In genomic region chr5:145098340-145098821, GRCm38 (mm10) we compare ENCODE assay signal across 33 mouse cellular contexts. TPM values are rescaled to one million over a fixed set of nuclear protein-coding genes. Genes with fewer than 3 reads are reported as not detected.
DNase-seq lines count a peak whose midpoint lies in the region; ATAC-seq and TF ChIP-seq lines count a peak whose summit lies in the region.
"Had no signal": no experiment of that assay in that cellular context is flagged by ENCODE, and none has a peak within 500 bp of the region (broad histone marks: within the 10 kb centered on the region; RNA-seq: fewer than 3 reads in every experiment).

No protein-coding gene starts in this region.

- peak; percentile 90 for ATAC-seq in G1E (ENCODE audit: extremely low read depth, insufficient number of reproducible peaks, low FRiP score, poor library complexity, severe bottlenecking)
- ATAC-seq in liver, postnatal 0 days: peak; percentile 43; the same call in 1 of the 2 replicates
- no peak for ATAC-seq in stomach, postnatal 0 days (ENCODE audit: low FRiP score, low TSS enrichment)
- ATAC-seq: forebrain, embryonic 13.5 days; hindbrain, embryonic 16.5 days; intestine, embryonic 15.5 days; midbrain, embryonic 16.5 days had no signal

- TF ChIP-seq EP300 in liver, postnatal 0 days (IDR thresholded peaks at IDR 0.05; ENCODE audit: low read depth): no peak
- no peak for TF ChIP-seq EP300 in stomach, postnatal 0 days (optimal IDR thresholded peaks at IDR 0.05)

- no peaks in the 10 kb centered on the region for H3K27me3 ChIP-seq in G1E (ENCODE audit: insufficient read depth, low read length)
- no peaks in the 10 kb centered on the region for H3K27me3 ChIP-seq in liver, postnatal 0 days (ENCODE audit: insufficient read depth, low read length)
- H3K27me3 ChIP-seq in stomach, postnatal 0 days (ENCODE audit: control insufficient read depth, insufficient read depth, low read length): no peaks in the 10 kb centered on the region
- H3K27me3 ChIP-seq: CH12.LX; embryonic facial prominence, embryonic 15.5 days; forebrain, embryonic 13.5 days; heart, embryonic 13.5 days; intestine, embryonic 15.5 days; neural tube, embryonic 12.5 days had no signal

- H3K4me1 ChIP-seq in G1E (ENCODE audit: insufficient read depth, low read depth, low read length): peaks cover 51% of the 10 kb centered on the region
- no peaks in the 10 kb centered on the region for H3K4me1 ChIP-seq in liver, postnatal 0 days (ENCODE audit: insufficient read depth)
- no peaks in the 10 kb centered on the region for H3K4me1 ChIP-seq in stomach, postnatal 0 days (replicated peaks; ENCODE audit: control insufficient read depth, insufficient read depth)
- H3K4me1 ChIP-seq: embryonic facial prominence, embryonic 10.5 days; embryonic facial prominence, embryonic 15.5 days; forebrain, embryonic 13.5 days; heart, embryonic 13.5 days; intestine, embryonic 15.5 days; neural tube, embryonic 12.5 days had no signal

- peaks cover 90% of the 10 kb centered on the region for H3K36me3 ChIP-seq in G1E (replicated peaks)
- peaks cover 79% of the 10 kb centered on the region for H3K36me3 ChIP-seq in liver, postnatal 0 days (replicated peaks; ENCODE audit: insufficient read depth, low read length)
- H3K36me3 ChIP-seq in stomach, postnatal 0 days (ENCODE audit: control insufficient read depth, insufficient read depth, low read length): peaks cover 28% of the 10 kb centered on the region

- 73% methylated on average over 10 of the region's 10 CpGs for WGBS in liver, postnatal 0 days (ENCODE audit: insufficient replicate concordance)
- 94% methylated on average over 10 of the region's 10 CpGs for WGBS in stomach, postnatal 0 days

- TF ChIP-seq CTCF in G1E (IDR thresholded peaks at IDR 0.05; ENCODE audit: low read depth, low read length): no peak
- TF ChIP-seq CTCF in liver, postnatal 0 days (IDR thresholded peaks at IDR 0.05; ENCODE audit: low read depth): no peak
- 0 out of 2 replicates have a peak, but pooled peaks have one; percentile 11 for TF ChIP-seq CTCF in stomach, postnatal 0 days (IDR thresholded peaks at IDR 0.05; ENCODE audit: low read depth)

- H3K9me3 ChIP-seq in G1E (replicated peaks): no peaks in the 10 kb centered on the region
- H3K9me3 ChIP-seq in liver, postnatal 0 days (ENCODE audit: low read length): no peaks in the 10 kb centered on the region
- no peaks in the 10 kb centered on the region for H3K9me3 ChIP-seq in stomach, postnatal 0 days (ENCODE audit: control insufficient read depth, low read length)
- H3K9me3 ChIP-seq: embryonic facial prominence, embryonic 10.5 days; embryonic facial prominence, embryonic 15.5 days; forebrain, embryonic 13.5 days; heart, embryonic 13.5 days; intestine, embryonic 15.5 days; neural tube, embryonic 12.5 days had no signal

- H3K4me3 ChIP-seq in G1E (ENCODE audit: low read depth, low read length): no peak overlapping the region
- H3K4me3 ChIP-seq in liver, postnatal 0 days (ENCODE audit: low read depth, low read length): no peak overlapping the region
- no peak overlapping the region for H3K4me3 ChIP-seq in stomach, postnatal 0 days (ENCODE audit: low read depth, low read length)
- H3K4me3 ChIP-seq: embryonic facial prominence, embryonic 10.5 days; embryonic facial prominence, embryonic 15.5 days; forebrain, embryonic 13.5 days; heart, adult 2 months; heart, embryonic 13.5 days; intestine, embryonic 15.5 days; myocyte; neural tube, embryonic 12.5 days had no signal

- DNase-seq in G1E (ENCODE audit: low spot score) (peak; percentile 64), MEL-GATA-1-ER (ENCODE audit: extremely low read depth, low read depth) (peak; percentile 99)
- no peak for DNase-seq in liver, postnatal 0 days
- DNase-seq in stomach, postnatal 0 days (ENCODE audit: low spot score): no peak
- no peak for DNase-seq in adrenal gland, adult 8-10 months
- DNase-seq in ovary, postnatal 36 days (ENCODE audit: low spot score): no peak
- DNase-seq: adrenal gland, postnatal 25 days; cerebellum, adult 11-12 months; cerebellum, postnatal 14 days; gastrocnemius, postnatal 14 days; heart, adult 2 months; heart, postnatal 10 days; kidney, adult 2 months; kidney, postnatal 36 days; lung, adult 18-20 months; lung, postnatal 10 days had no signal

- H3K9ac ChIP-seq in liver, postnatal 0 days (replicated peaks): no peak overlapping the region
- H3K9ac ChIP-seq in stomach, postnatal 0 days (ENCODE audit: low read length): no peak overlapping the region
- H3K9ac ChIP-seq: embryonic facial prominence, embryonic 15.5 days; forebrain, embryonic 13.5 days; heart, embryonic 13.5 days; intestine, embryonic 15.5 days; neural tube, embryonic 12.5 days had no signal

- no peak overlapping the region for H3K4me2 ChIP-seq in liver, postnatal 0 days (ENCODE audit: low read depth, low read length)
- no peak overlapping the region for H3K4me2 ChIP-seq in stomach, postnatal 0 days (replicated peaks; ENCODE audit: low read depth)
- H3K4me2 ChIP-seq: embryonic facial prominence, embryonic 15.5 days; forebrain, embryonic 13.5 days; heart, embryonic 13.5 days; intestine, embryonic 15.5 days; midbrain, embryonic 11.5 days; neural tube, embryonic 12.5 days had no signal

- H3K27ac ChIP-seq in liver, postnatal 0 days (ENCODE audit: low read depth): no peak overlapping the region
- no peak overlapping the region for H3K27ac ChIP-seq in stomach, postnatal 0 days (replicated peaks)
- H3K27ac ChIP-seq: embryonic facial prominence, embryonic 10.5 days; embryonic facial prominence, embryonic 15.5 days; forebrain, embryonic 13.5 days; heart, adult 2 months; heart, embryonic 13.5 days; intestine, embryonic 15.5 days; macrophage; neural tube, embryonic 12.5 days had no signal

RNA-seq across cellular contexts. Expression of gene Kpna7, which starts 14.6 kb away (rescaled TPM):
- total RNA-seq in G1E (2014; fragmentation: Nextera tagmentation) (not detected in 2 replicates), G1E (2017) (not detected in 2 replicates)
- not detected in 2 replicates for polyA plus RNA-seq in G1E (2012)
- polyA plus RNA-seq in liver, postnatal 0 days (2015; fragmentation: Nextera tagmentation; extraction: Ambion mirVana): not detected in 2 replicates
- 0.10 and 0.17 TPM in 2 replicates for polyA plus RNA-seq in stomach, postnatal 0 days (2015; fragmentation: Nextera tagmentation; extraction: Ambion mirVana)
- not detected for total RNA-seq in adrenal gland, adult 8-10 months (2022)
- total RNA-seq: adrenal gland, postnatal 25 days; CH12.LX; gastrocnemius, postnatal 14 days; heart, adult 2 months; heart, postnatal 10 days; left cerebral cortex, postnatal 14 days; liver, adult 2 months had no signal
- polyA plus RNA-seq: C2C12; embryonic facial prominence, embryonic 15.5 days; forebrain, embryonic 13.5 days; heart, adult 2 months; heart, embryonic 13.5 days; hindbrain, embryonic 11.5 days; hindbrain, embryonic 16.5 days; kidney, adult 2 months; kidney, embryonic 16.5 days; liver, adult 2 months; macrophage; midbrain, embryonic 11.5 days; midbrain, embryonic 16.5 days; myocyte; neural tube, embryonic 12.5 days had no signal

RNA-seq across cellular contexts. Expression of gene Arpc1a, which starts 14.8 kb away (rescaled TPM):
- total RNA-seq in G1E (2014; fragmentation: Nextera tagmentation) (77.0 and 85.3 TPM in 2 replicates), G1E (2017) (125 and 169 TPM in 2 replicates)
- 56.4 and 58.6 TPM in 2 replicates for polyA plus RNA-seq in G1E (2012)
- 49.1 and 51.1 TPM in 2 replicates for polyA plus RNA-seq in liver, postnatal 0 days (2015; fragmentation: Nextera tagmentation; extraction: Ambion mirVana)
- polyA plus RNA-seq in stomach, postnatal 0 days (2015; fragmentation: Nextera tagmentation; extraction: Ambion mirVana): 142 and 145 TPM in 2 replicates
- total RNA-seq in adrenal gland, adult 8-10 months (2022): 100 to 1,000 TPM; 127 to 148 (median 140) TPM

RNA-seq across cellular contexts. Expression of gene Arpc1b, which starts 15.6 kb away (rescaled TPM):
- total RNA-seq in G1E (2014; fragmentation: Nextera tagmentation) (226 and 347 TPM in 2 replicates), G1E (2017) (230 and 290 TPM in 2 replicates)
- polyA plus RNA-seq in G1E (2012): 2,252 and 2,780 TPM in 2 replicates
- polyA plus RNA-seq in liver, postnatal 0 days (2015; fragmentation: Nextera tagmentation; extraction: Ambion mirVana): 157 and 181 TPM in 2 replicates
- polyA plus RNA-seq in stomach, postnatal 0 days (2015; fragmentation: Nextera tagmentation; extraction: Ambion mirVana): 283 and 304 TPM in 2 replicates
- total RNA-seq in adrenal gland, adult 8-10 months (2022): 100 to 1,000 TPM; 185 to 202 (median 191) TPM

RNA-seq across cellular contexts. Expression of gene Pdap1, which starts 41.7 kb away (rescaled TPM):
- total RNA-seq in G1E (2014; fragmentation: Nextera tagmentation) (95.0 and 112 TPM in 2 replicates), G1E (2017) (72.7 and 82.5 TPM in 2 replicates)
- polyA plus RNA-seq in G1E (2012): 173 and 217 TPM in 2 replicates
- polyA plus RNA-seq in liver, postnatal 0 days (2015; fragmentation: Nextera tagmentation; extraction: Ambion mirVana): 32.5 and 34.0 TPM in 2 replicates
- 51.1 and 62.0 TPM in 2 replicates for polyA plus RNA-seq in stomach, postnatal 0 days (2015; fragmentation: Nextera tagmentation; extraction: Ambion mirVana)
- total RNA-seq in adrenal gland, adult 8-10 months (2022): 10 to 100 TPM; 60.2 to 98.3 (median 79.4) TPM

RNA-seq across cellular contexts. Expression of gene Bud31, which starts 41.8 kb away (rescaled TPM):
- 116 and 155 TPM in 2 replicates for total RNA-seq in G1E (2014; fragmentation: Nextera tagmentation)
- total RNA-seq in G1E (2017): 287 and 292 TPM in 2 replicates
- polyA plus RNA-seq in G1E (2012): 5.7 and 8.7 TPM in 2 replicates
- 94.8 and 97.2 TPM in 2 replicates for polyA plus RNA-seq in liver, postnatal 0 days (2015; fragmentation: Nextera tagmentation; extraction: Ambion mirVana)
- 128 and 129 TPM in 2 replicates for polyA plus RNA-seq in stomach, postnatal 0 days (2015; fragmentation: Nextera tagmentation; extraction: Ambion mirVana)
- total RNA-seq in adrenal gland, adult 8-10 months (2022): 10 to 100 TPM; 93.0 to 98.7 (median 95.5) TPM

Comparison
In these comparisons a context has a peak if more than half of its experiments do, and no peak if none do; other contexts are left out.
1. DNase-seq: peak in G1E (single experiment) and MEL-GATA-1-ER (single experiment); none in liver, postnatal 0 days (single experiment), stomach, postnatal 0 days (single experiment), adrenal gland, adult 8-10 months (single experiment) and ovary, postnatal 36 days (single experiment).